Mouse (Mus musculus): ENCODE data around the gene Chpf2. TPM values are rescaled to one million over a fixed set of nuclear protein-coding genes. Genes with fewer than 3 reads are reported as not detected.

Chpf2 gene
- total RNA-seq (2023) = 34.1 TPM

GRCm38 (mm10) chr5:24586547-24587199 is at the start of gene Chpf2:
Gene Chpf2 (plus strand): TSS chr5:24586741.

GRCm38 (mm10) chr5:24540387-24541143 is 46.0 kb upstream of the Chpf2 start, which contains the start of gene Asb10:
Gene Asb10 (minus strand): TSS chr5:24540978.

GRCm38 (mm10) chr5:24556709-24557108 is 29.8 kb upstream of the Chpf2 start, which contains the start of gene 4931409K22Rik:
Gene 4931409K22Rik (minus strand): TSS chr5:24556809.

GRCm38 (mm10) chr5:24577183-24577929 is 9.2 kb upstream of the Chpf2 start, which contains the start of gene Abcf2:
Gene Abcf2 (minus strand): TSS chr5:24577467.

GRCm38 (mm10) chr5:24623986-24624821 is 37.7 kb downstream of the Chpf2 start, which contains the start of gene Smarcd3:
Gene Smarcd3 (minus strand): TSS chr5:24624411.

Other genes starting within 250 kb of the Chpf2 start
- gene Kcnh2, start 235.1 kb upstream of the Chpf2 start, total RNA-seq (2023) = 6.1 TPM
- gene Nos3, start 221.9 kb upstream of the Chpf2 start, total RNA-seq (2023) = 0.15 TPM
- not detected for gene Atg9b, start 194.6 kb upstream of the Chpf2 start, total RNA-seq (2023)
- gene Abcb8, start 193.1 kb upstream of the Chpf2 start, total RNA-seq (2023) = 15.5 TPM
- not detected for gene Asic3, start 173.3 kb upstream of the Chpf2 start, total RNA-seq (2023)
- gene Cdk5, start 163.2 kb upstream of the Chpf2 start, total RNA-seq (2023) = 29.0 TPM
- gene Slc4a2, start 162.9 kb upstream of the Chpf2 start, total RNA-seq (2023) = 62.8 TPM
- 109 TPM for gene Fastk, start 141.5 kb upstream of the Chpf2 start, total RNA-seq (2023)
- gene Tmub1, start 138.9 kb upstream of the Chpf2 start, total RNA-seq (2023) = 32.6 TPM
- gene Agap3, start 134.6 kb upstream of the Chpf2 start, total RNA-seq (2023) = 90.2 TPM
- not detected for gene Gbx1, start 59.5 kb upstream of the Chpf2 start, total RNA-seq (2023)
- gene Asb10, start 45.8 kb upstream of the Chpf2 start, total RNA-seq (2023) = not detected
- not detected for gene 4931409K22Rik, start 29.9 kb upstream of the Chpf2 start, total RNA-seq (2023)
- 51.1 TPM for gene Abcf2, start 9.3 kb upstream of the Chpf2 start, total RNA-seq (2023)
- 0.56 TPM for gene Smarcd3, start 37.7 kb downstream of the Chpf2 start, total RNA-seq (2023)
- gene Nub1, start 98.8 kb downstream of the Chpf2 start, total RNA-seq (2023) = 91.8 TPM
- gene Wdr86, start 144.0 kb downstream of the Chpf2 start, total RNA-seq (2023) = not detected
- not detected for gene Crygn, start 171.3 kb downstream of the Chpf2 start, total RNA-seq (2023)